Mouse (Mus musculus) forebrain, embryonic 11.5 days (tissue): Measurements from ENCODE around the gene Xlr5a. TPM values are rescaled to one million over a fixed set of nuclear protein-coding genes. Genes with fewer than 3 reads are reported as not detected.
"Not testable (repeated sequence)": the region's sequence is repeated elsewhere in the genome, so short reads cannot be mapped to it uniquely, and the experiment has no call there.

Source experiments
- ATAC-seq: fragments of 200-750 bp; cut with Nextera tagmentation; replicated peaks from 2 replicates; pipeline ENCODE4 v1.8.0; 2017; ENCODE audit warnings: moderate TSS enrichment; ENCODE audit not compliant: low FRiP score
- DNase-seq: peaks from one replicate; pipeline ENCODE4 v3.0.0-alpha.2; 2017; ENCODE audit warnings: low spot score
- H3K27ac ChIP-seq: fragments of 300-500 bp; sonication (generic); 2 replicates; pipeline ENCODE4 v1.5.1; 2014; ENCODE audit warnings: low read depth, low read length
- H3K27me3 ChIP-seq: fragments of 300-500 bp; sonication (generic); 2 replicates; pipeline ENCODE4 v1.6.1; 2014; ENCODE audit warnings: mild to moderate bottlenecking, low read length, mixed read lengths; ENCODE audit not compliant: control insufficient read depth, insufficient read depth
- H3K36me3 ChIP-seq: fragments of 300-500 bp; sonication (generic); 2 replicates; pipeline ENCODE4 v1.6.1; 2014; ENCODE audit warnings: mild to moderate bottlenecking, low read length, moderate library complexity, mixed read lengths; ENCODE audit not compliant: control insufficient read depth, insufficient read depth
- H3K4me1 ChIP-seq: fragments of 300-500 bp; sonication (generic); replicated peaks from 2 replicates; pipeline ENCODE4 v1.6.1; 2014; ENCODE audit warnings: low read length, mixed read lengths; ENCODE audit not compliant: control insufficient read depth, insufficient read depth
- H3K4me2 ChIP-seq: fragments of 300-500 bp; sonication (generic); 2 replicates; pipeline ENCODE4 v1.6.1; 2014; ENCODE audit warnings: low read depth, mild to moderate bottlenecking, low read length, moderate library complexity, mixed read lengths; ENCODE audit not compliant: severe bottlenecking
- H3K4me3 ChIP-seq: fragments of 300-500 bp; sonication (generic); 2 replicates; pipeline ENCODE4 v1.5.1; 2014; ENCODE audit warnings: low read depth, low read length
- H3K9ac ChIP-seq: fragments of 300-500 bp; sonication (generic); 2 replicates; pipeline ENCODE4 v1.6.1; 2014; ENCODE audit warnings: low read length
- H3K9me3 ChIP-seq: fragments of 300-500 bp; sonication (generic); 2 replicates; pipeline ENCODE4 v1.6.1; 2016; ENCODE audit warnings: low read length, mixed read lengths; ENCODE audit not compliant: control insufficient read depth
- whole genome bisulfite sequencing: fragments of 180-500 bp; shearing (Covaris S2); extraction: QIAGEN DNeasy Blood & Tissue Kit; methylation state at CpG from one replicate; pipeline ENCODE4 v1.1.7; 2014; 5-methylcytosine and 5-hydroxymethylcytosine counted together
- polyA plus RNA-seq: library from polyadenylated mRNA; unstranded; fragments of >200 nt; fragmentation: Nextera tagmentation; extraction: Ambion mirVana; gene quantifications from 2 replicates; pipeline ENCODE4 v1.2.1, GENCODE M21; 2014

Xlr5a gene
- polyA plus RNA-seq, result not detected in 2 replicates

DNA sequence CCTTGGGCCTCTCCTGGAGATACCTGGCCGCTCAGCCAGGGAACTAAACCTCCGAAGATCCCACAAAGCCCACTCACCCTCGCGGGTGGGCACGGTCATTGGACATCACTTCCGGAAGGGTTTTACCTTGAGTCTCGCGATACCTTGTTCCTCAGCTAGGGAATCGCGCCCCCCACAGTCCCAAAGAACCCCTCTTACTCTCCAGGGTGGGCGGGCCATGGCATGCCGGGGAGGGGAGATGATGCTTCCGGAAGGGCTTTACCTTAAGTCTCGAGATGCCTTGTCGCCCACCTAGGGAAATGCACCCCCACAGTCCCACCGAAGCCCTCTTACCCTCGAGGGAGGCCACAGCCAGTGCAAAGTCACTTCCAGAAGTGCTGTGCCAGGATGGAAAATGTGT is at the start of gene Xlr5a, which contains the start of gene Xlr5c:
Xlr5a (minus strand) TSS at position 101 of the 400 bp plus-strand sequence.
Xlr5c (minus strand) TSS at position 101 of the 400 bp plus-strand sequence.
- 95% methylated on average over 12 of the region's 17 CpGs for WGBS
- not testable (repeated sequence) for H3K9ac ChIP-seq, H3K4me1 ChIP-seq, H3K9me3 ChIP-seq, H3K4me2 ChIP-seq, H3K4me3 ChIP-seq, H3K36me3 ChIP-seq, DNase-seq, H3K27ac ChIP-seq, H3K27me3 ChIP-seq, ATAC-seq

DNA sequence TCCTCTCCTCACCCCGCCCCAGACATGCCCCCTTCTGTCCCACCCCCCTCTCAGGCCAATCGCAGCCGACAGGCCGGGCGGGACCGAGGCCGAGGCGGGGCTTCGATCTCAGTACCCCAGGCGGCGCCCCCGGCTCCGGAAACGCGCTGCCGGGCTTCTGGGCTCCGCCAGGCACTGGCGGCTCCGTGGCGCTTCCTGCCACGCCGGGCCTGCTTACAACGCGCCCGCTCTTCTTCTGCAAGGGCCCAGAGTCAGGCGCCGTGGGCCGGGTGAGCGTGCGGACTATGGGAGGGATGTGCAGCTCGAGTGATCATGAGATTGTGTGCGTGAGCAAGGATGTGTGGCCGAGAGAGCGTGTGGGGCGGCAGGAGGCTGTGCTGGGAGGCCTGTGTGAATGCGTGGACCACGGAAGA is 49.7 kb upstream of the Xlr5a start, which contains the start of gene Zfp275:
Zfp275 (plus strand) TSS at position 139 of the 413 bp plus-strand sequence.
- Histone ChIP-seq H3K9me3 (no peaks in the 10 kb centered on the region), H3K9ac (peak within 1 kb of the TSS; percentile 69), H3K4me1 (no peaks in the 10 kb centered on the region; the same call in 1 of the 2 replicates), H3K4me3 (peak within 1 kb of the TSS; percentile 41), H3K27me3 (no peaks in the 10 kb centered on the region), H3K4me2 (peak within 1 kb of the TSS; percentile 51), H3K36me3 (no peaks in the 10 kb centered on the region), H3K27ac (no peak within 1 kb of the TSS)
- DNase-seq, result peak; percentile 87
- peak; percentile 91 for ATAC-seq
- 18% methylated on average over 37 of the region's 37 CpGs for WGBS

DNA sequence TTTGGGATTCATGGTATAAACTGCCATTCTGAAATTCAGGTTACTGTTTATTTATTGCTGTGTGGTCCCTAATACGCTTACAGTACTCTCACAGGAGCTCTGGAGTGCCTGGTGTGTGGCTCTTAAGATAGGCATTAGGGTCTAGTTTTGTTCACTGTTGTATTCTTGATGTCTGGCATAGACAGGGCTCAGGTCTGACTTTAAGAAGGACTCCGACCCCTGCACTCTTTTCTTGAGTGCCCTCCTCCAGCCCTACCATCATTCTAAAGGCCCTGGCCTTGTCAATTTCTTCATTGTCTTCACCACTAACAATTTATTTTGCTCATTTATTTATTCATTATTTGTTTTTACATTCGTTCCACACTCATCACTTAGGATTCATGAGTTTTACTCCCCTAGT is 49.3 kb upstream of the Xlr5a start:
- WGBS, result 33% methylated on average over 3 of the region's 3 CpGs
- no peak overlapping the region for H3K27ac ChIP-seq

DNA sequence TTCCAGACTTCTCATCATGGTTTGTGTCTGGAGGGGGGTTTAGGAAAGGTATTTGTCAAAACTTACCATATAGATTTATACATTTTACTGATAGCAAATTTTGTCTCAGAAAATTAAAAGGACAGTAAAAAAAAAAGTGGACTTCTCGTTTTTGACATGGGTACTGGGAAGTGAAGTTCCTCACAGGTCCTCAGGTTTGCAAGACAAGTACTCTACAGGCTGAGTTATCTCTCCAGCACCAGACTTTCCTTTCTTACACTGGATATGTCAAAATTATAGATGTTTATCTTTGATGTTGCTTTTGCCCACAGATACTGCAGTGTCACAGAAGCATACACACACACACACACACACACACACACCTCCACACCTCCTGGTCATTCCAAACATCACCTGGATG is 48.7 kb upstream of the Xlr5a start:
- Histone ChIP-seq H3K27ac (no peak overlapping the region), H3K36me3 (no peaks in the 10 kb centered on the region), H3K27me3 (no peaks in the 10 kb centered on the region), H3K4me3 (no peak overlapping the region), H3K4me1 (no peaks in the 10 kb centered on the region; the same call in 1 of the 2 replicates), H3K9ac (no peak overlapping the region), H3K9me3 (no peaks in the 10 kb centered on the region), H3K4me2 (no peak overlapping the region)
- ATAC-seq (no peak), DNase-seq (no peak)
- WGBS, result 78% methylated on average over 1 of the region's 1 CpGs

More for the DNA sequence above, 49.3 kb upstream of the Xlr5a start:
- Histone ChIP-seq H3K4me3 (peak overlapping the region; percentile 41), H3K27me3 (no peaks in the 10 kb centered on the region), H3K4me2 (peak overlapping the region; percentile 51; the same call in 1 of the 2 replicates), H3K4me1 (no peaks in the 10 kb centered on the region; the same call in 1 of the 2 replicates), H3K9me3 (no peaks in the 10 kb centered on the region), H3K36me3 (no peaks in the 10 kb centered on the region), H3K9ac (no peak overlapping the region)
- no peak for DNase-seq
- peak; percentile 36; the same call in 1 of the 2 replicates for ATAC-seq

DNA sequence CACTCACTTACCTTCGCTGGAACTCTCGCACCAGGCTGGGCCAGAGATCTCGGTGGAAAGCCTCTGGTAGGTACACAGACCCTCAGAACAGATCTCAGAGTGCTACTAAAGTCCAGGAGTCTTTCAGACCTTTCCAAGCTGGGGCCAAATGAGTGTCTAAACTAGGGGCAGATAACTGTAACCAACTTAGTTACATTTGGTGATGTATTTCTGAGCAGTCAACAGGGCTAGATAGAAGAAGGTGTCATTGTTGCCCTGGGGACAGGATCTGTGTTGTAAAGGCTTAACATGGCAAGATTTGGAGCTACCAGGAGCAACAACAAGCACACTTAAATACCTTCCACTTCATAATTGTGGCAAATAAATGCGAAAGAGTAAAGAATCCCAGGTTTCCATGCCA is 44.0 kb upstream of the Xlr5a start, which contains the start of gene Gm45015:
Gm45015 (minus strand) TSS at position 101 of the 400 bp plus-strand sequence.
- H3K27ac ChIP-seq, result no peak within 1 kb of the TSS
- H3K4me3 ChIP-seq, result no peak within 1 kb of the TSS
- 83% methylated on average over 4 of the region's 4 CpGs for WGBS
- H3K9ac ChIP-seq, result no peak within 1 kb of the TSS
- no peaks in the 10 kb centered on the region for H3K27me3 ChIP-seq
- ATAC-seq (no peak), DNase-seq (no peak)
- no peaks in the 10 kb centered on the region for H3K9me3 ChIP-seq
- no peaks in the 10 kb centered on the region for H3K4me1 ChIP-seq
- no peak within 1 kb of the TSS for H3K4me2 ChIP-seq
- H3K36me3 ChIP-seq, result no peaks in the 10 kb centered on the region

DNA sequence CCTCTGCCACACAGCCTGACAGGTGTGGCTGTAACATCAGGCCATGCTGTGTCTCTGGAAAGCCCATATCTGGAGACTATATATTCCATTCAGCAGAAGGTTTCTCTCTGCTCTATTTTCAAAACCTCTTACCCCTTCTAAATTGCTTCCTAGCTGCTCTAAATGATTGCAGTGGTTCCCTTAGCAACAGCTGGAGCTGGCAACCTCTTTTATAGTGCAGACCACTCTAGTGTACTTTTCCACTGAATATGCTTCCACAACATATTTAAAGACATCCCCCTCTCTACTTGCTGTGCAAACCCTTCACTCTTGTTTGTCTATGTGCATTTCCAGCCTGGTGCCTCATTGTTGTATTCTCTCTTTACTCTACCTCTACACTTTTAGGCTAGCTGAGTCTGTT is 40.8 kb upstream of the Xlr5a start:
- H3K27ac ChIP-seq, result no peak overlapping the region
- no peak overlapping the region for H3K9ac ChIP-seq
- H3K4me2 ChIP-seq, result no peak overlapping the region
- no peaks in the 10 kb centered on the region for H3K27me3 ChIP-seq
- no peak for DNase-seq
- ATAC-seq, result no peak
- no peak overlapping the region for H3K4me3 ChIP-seq
- no peaks in the 10 kb centered on the region for H3K36me3 ChIP-seq
- no peaks in the 10 kb centered on the region for H3K9me3 ChIP-seq
- H3K4me1 ChIP-seq, result no peaks in the 10 kb centered on the region

DNA sequence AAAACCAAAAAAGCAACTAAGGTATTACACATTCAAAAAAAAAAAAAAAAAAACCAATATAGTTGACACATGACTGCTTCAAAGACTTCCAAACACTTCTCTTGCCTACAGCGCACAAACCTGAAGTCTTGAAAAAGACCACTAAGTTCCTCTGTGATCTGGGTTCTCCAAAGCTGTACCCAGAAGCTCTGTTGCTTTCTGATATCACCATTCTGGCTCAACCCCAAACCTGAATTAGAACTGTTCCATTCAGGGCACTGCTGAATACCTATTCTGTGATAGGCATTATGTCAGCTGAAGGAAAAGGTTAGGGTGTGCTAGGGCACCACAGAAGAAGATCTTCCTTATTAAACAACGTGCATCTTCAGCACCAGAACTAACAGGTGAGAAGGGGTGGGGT is 34.4 kb upstream of the Xlr5a start:
- Histone ChIP-seq H3K4me2 (no peak overlapping the region), H3K9me3 (no peaks in the 10 kb centered on the region), H3K4me1 (no peaks in the 10 kb centered on the region), H3K4me3 (no peak overlapping the region), H3K27me3 (no peaks in the 10 kb centered on the region), H3K36me3 (no peaks in the 10 kb centered on the region), H3K9ac (no peak overlapping the region), H3K27ac (no peak overlapping the region)
- no peak for DNase-seq
- whole genome bisulfite sequencing, result 73% methylated on average over 2 of the region's 2 CpGs
- no peak for ATAC-seq

DNA sequence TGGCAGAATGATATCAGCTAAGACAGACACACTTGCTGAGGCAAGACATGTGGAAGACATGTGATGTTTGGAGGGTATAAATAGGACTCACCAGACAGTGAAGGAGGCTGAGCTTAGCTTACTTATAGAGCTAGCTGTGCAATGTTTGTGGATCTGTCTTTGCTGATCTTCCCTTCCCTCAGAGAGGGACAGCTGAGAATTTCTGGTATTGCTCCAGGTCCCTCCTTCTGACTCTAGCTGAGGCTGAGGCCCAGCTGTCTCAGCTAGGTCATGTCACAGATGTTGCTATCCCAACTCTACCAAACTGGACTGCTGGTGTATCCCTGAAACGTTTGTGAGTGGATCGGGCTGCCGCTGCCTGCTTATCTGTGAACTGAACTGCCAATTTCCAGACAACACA is 28.3 kb upstream of the Xlr5a start:
- no peak overlapping the region for H3K9ac ChIP-seq
- no peaks in the 10 kb centered on the region for H3K9me3 ChIP-seq
- no peak overlapping the region for H3K4me3 ChIP-seq
- 74% methylated on average over 3 of the region's 3 CpGs for WGBS
- H3K36me3 ChIP-seq, result no peaks in the 10 kb centered on the region
- no peak overlapping the region for H3K4me2 ChIP-seq
- H3K27ac ChIP-seq, result no peak overlapping the region
- no peaks in the 10 kb centered on the region for H3K4me1 ChIP-seq
- no peaks in the 10 kb centered on the region for H3K27me3 ChIP-seq
- no peak for ATAC-seq
- DNase-seq, result no peak

DNA sequence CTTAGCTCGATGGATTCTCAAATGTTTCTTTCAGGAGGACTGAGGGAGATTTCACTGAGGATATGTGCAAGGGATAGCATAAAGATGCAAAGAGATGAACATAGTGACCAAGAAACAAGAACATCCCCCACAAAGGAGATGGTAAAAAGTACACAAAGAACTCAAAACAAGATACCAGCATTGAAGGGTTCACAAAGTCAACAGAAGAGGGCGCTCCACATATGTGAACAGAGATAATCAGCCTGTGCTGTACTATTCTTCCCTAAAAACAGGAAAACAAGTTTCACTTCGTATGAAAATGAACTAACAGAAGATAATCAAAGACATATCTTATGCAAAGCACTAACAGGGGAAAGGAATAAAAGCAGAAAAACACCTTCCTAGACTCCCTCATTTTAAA is 19.7 kb upstream of the Xlr5a start:
- no peak overlapping the region for H3K4me3 ChIP-seq
- H3K9me3 ChIP-seq, result no peaks in the 10 kb centered on the region
- WGBS, result 40% methylated on average over 3 of the region's 3 CpGs
- H3K27ac ChIP-seq, result no peak overlapping the region
- no peaks in the 10 kb centered on the region for H3K36me3 ChIP-seq
- H3K9ac ChIP-seq, result no peak overlapping the region
- DNase-seq, result no peak
- no peak overlapping the region for H3K4me2 ChIP-seq
- H3K4me1 ChIP-seq, result no peaks in the 10 kb centered on the region
- no peaks in the 10 kb centered on the region for H3K27me3 ChIP-seq
- no peak for ATAC-seq
